Mouse (Mus musculus): ENCODE results near the gene Lekr1. TPM values are rescaled to one million over a fixed set of nuclear protein-coding genes. Genes with fewer than 3 reads are reported as not detected.

The Lekr1 gene
- polyA plus RNA-seq, 1 experiment from 2014 or later = 7.8 TPM

- Histone ChIP-seq H3K4me1 (peaks cover 33% of the 10 kb centered on the region), H3K4me2 (replicated peaks) (no peak overlapping the region), H3K27me3 (peaks cover 12% of the 10 kb centered on the region; the same call in 1 of the 2 replicates), H3K36me3 (no peaks in the 10 kb centered on the region), H3K9me3 (no peaks in the 10 kb centered on the region), H3K4me3 (no peak overlapping the region), H3K27ac (no peak overlapping the region), H3K9ac (no peak overlapping the region)
- 76% methylated on average over 6 of the region's 6 CpGs for WGBS
- ATAC-seq (ENCODE audit: low FRiP score, low read depth) = no peak
Observed at GRCm38 (mm10) chr3:65826716-65827115, 160.7 kb downstream of the Lekr1 start.

- Histone ChIP-seq H3K36me3 (no peaks in the 10 kb centered on the region), H3K9ac (no peak overlapping the region), H3K9me3 (no peaks in the 10 kb centered on the region), H3K27ac (no peak overlapping the region), H3K4me2 (replicated peaks) (no peak overlapping the region), H3K4me1 (peaks cover 33% of the 10 kb centered on the region), H3K27me3 (peaks cover 12% of the 10 kb centered on the region; the same call in 1 of the 2 replicates), H3K4me3 (no peak overlapping the region)
- WGBS = 80% methylated on average over 5 of the region's 5 CpGs
- ATAC-seq (ENCODE audit: low FRiP score, low read depth) = no peak
Observed at GRCm38 (mm10) chr3:65827400-65827799, 161.4 kb downstream of the Lekr1 start.

DNA sequence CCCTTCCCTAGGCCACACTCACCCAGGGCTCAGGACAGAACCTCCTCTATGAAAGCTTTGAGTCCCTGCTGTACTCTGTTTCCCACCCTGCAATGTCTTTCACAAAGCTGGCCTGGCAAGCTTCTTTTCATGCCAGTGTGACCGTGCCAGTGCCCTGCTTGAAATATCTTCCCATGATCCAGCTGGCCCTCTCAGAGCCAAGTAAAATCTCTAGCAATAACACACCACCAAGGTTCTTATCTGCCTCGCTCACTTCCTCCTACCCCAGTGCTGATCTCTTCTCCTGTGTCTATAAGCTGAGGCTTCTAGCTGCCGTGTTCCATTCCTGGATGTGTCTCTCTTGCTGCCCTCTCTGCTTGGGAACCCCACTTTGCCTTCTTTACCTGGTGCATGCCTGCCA, 162.0 kb downstream of the Lekr1 start:
- no peak for ATAC-seq (ENCODE audit: low FRiP score, low read depth)

DNA sequence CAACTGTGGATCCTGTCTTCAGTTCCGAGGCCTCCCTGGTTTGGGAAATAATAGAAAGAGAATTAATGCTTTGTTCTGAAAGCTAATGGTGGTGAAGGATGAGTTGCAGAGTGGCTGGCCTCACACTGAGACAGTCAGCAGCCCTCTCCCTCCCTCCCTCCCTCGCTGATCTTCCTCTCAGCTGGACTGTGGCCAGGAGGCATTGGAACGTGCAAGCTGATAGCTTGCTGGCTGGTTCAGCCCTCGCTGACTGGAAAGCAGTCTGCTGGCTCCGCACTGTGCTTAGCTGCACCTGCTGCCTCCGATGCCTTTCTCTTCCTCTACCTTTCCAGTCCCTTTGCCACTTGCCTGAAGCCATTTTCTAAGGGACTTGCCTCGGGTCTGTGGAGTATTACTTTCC, 163.2 kb downstream of the Lekr1 start:
- Histone ChIP-seq H3K9me3 (no peaks in the 10 kb centered on the region), H3K36me3 (no peaks in the 10 kb centered on the region), H3K4me3 (no peak overlapping the region), H3K4me2 (replicated peaks) (no peak overlapping the region), H3K4me1 (peaks cover 33% of the 10 kb centered on the region), H3K9ac (no peak overlapping the region), H3K27me3 (peaks cover 12% of the 10 kb centered on the region; the same call in 1 of the 2 replicates), H3K27ac (no peak overlapping the region)
- WGBS = 21% methylated on average over 7 of the region's 7 CpGs
- ATAC-seq (ENCODE audit: low FRiP score, low read depth) = peak; percentile 66; the same call in 1 of the 2 replicates

More for the DNA sequence above, 162.0 kb downstream of the Lekr1 start:
- Histone ChIP-seq H3K27me3 (peaks cover 12% of the 10 kb centered on the region; the same call in 1 of the 2 replicates), H3K9me3 (no peaks in the 10 kb centered on the region), H3K4me3 (no peak overlapping the region), H3K27ac (no peak overlapping the region), H3K4me2 (replicated peaks) (no peak overlapping the region), H3K36me3 (no peaks in the 10 kb centered on the region), H3K9ac (no peak overlapping the region), H3K4me1 (peaks cover 33% of the 10 kb centered on the region)
- 72% methylated on average over 3 of the region's 3 CpGs for WGBS

- Histone ChIP-seq H3K4me3 (no peak overlapping the region), H3K36me3 (no peaks in the 10 kb centered on the region), H3K4me2 (replicated peaks) (no peak overlapping the region), H3K27ac (no peak overlapping the region), H3K27me3 (peaks cover 12% of the 10 kb centered on the region; the same call in 1 of the 2 replicates), H3K9ac (no peak overlapping the region), H3K9me3 (no peaks in the 10 kb centered on the region), H3K4me1 (peaks cover 28% of the 10 kb centered on the region)
- ATAC-seq (ENCODE audit: low FRiP score, low read depth) = no peak
- 34% methylated on average over 7 of the region's 7 CpGs for WGBS
Observed at GRCm38 (mm10) chr3:65829943-65830483, 164.0 kb downstream of the Lekr1 start.

- H3K27ac ChIP-seq = no peak overlapping the region
- no peak overlapping the region; the same call in 1 of the 2 replicates for H3K9ac ChIP-seq
- peaks cover 12% of the 10 kb centered on the region; the same call in 1 of the 2 replicates for H3K27me3 ChIP-seq
- H3K9me3 ChIP-seq = no peaks in the 10 kb centered on the region
- peaks cover 26% of the 10 kb centered on the region for H3K4me1 ChIP-seq
- H3K36me3 ChIP-seq = no peaks in the 10 kb centered on the region
- H3K4me3 ChIP-seq = no peak overlapping the region
- 20% methylated on average over 16 of the region's 16 CpGs for WGBS
- no peak for ATAC-seq (ENCODE audit: low FRiP score, low read depth)
- peak overlapping the region; percentile 39 for H3K4me2 ChIP-seq (replicated peaks)
Observed at GRCm38 (mm10) chr3:65830801-65831200, 164.8 kb downstream of the Lekr1 start.

- Histone ChIP-seq H3K27me3 (peaks cover 12% of the 10 kb centered on the region; the same call in 1 of the 2 replicates), H3K9me3 (no peaks in the 10 kb centered on the region), H3K4me1 (peaks cover 26% of the 10 kb centered on the region), H3K9ac (no peak overlapping the region), H3K27ac (no peak overlapping the region), H3K4me3 (no peak overlapping the region), H3K36me3 (no peaks in the 10 kb centered on the region), H3K4me2 (replicated peaks) (no peak overlapping the region)
- ATAC-seq (ENCODE audit: low FRiP score, low read depth) = no peak
- 20% methylated on average over 7 of the region's 7 CpGs for WGBS
Observed at GRCm38 (mm10) chr3:65832398-65832797, 166.4 kb downstream of the Lekr1 start.

GRCm38 (mm10) chr3:65836435-65836834, 170.4 kb downstream of the Lekr1 start:
- 0 out of 2 replicates have a peak, but pooled peaks cover under 1% of the 10 kb centered on the region for H3K27me3 ChIP-seq
- H3K36me3 ChIP-seq = no peaks in the 10 kb centered on the region
- WGBS = 63% methylated on average over 5 of the region's 5 CpGs
- no peaks in the 10 kb centered on the region for H3K9me3 ChIP-seq
- no peak overlapping the region for H3K4me2 ChIP-seq (replicated peaks)
- no peak overlapping the region for H3K9ac ChIP-seq
- ATAC-seq (ENCODE audit: low FRiP score, low read depth) = no peak
- no peak overlapping the region for H3K27ac ChIP-seq
- no peak overlapping the region for H3K4me3 ChIP-seq
- H3K4me1 ChIP-seq = no peaks in the 10 kb centered on the region

GRCm38 (mm10) chr3:65839664-65840063, 173.6 kb downstream of the Lekr1 start:
- Histone ChIP-seq H3K4me3 (no peak overlapping the region), H3K9me3 (no peaks in the 10 kb centered on the region), H3K27me3 (no peaks in the 10 kb centered on the region), H3K9ac (no peak overlapping the region), H3K36me3 (no peaks in the 10 kb centered on the region), H3K4me2 (replicated peaks) (no peak overlapping the region), H3K27ac (no peak overlapping the region), H3K4me1 (no peaks in the 10 kb centered on the region)
- ATAC-seq (ENCODE audit: low FRiP score, low read depth) = no peak

GRCm38 (mm10) chr3:65841175-65841574, 175.1 kb downstream of the Lekr1 start:
- WGBS = 89% methylated on average over 8 of the region's 8 CpGs
- H3K27me3 ChIP-seq = no peaks in the 10 kb centered on the region

DNA sequence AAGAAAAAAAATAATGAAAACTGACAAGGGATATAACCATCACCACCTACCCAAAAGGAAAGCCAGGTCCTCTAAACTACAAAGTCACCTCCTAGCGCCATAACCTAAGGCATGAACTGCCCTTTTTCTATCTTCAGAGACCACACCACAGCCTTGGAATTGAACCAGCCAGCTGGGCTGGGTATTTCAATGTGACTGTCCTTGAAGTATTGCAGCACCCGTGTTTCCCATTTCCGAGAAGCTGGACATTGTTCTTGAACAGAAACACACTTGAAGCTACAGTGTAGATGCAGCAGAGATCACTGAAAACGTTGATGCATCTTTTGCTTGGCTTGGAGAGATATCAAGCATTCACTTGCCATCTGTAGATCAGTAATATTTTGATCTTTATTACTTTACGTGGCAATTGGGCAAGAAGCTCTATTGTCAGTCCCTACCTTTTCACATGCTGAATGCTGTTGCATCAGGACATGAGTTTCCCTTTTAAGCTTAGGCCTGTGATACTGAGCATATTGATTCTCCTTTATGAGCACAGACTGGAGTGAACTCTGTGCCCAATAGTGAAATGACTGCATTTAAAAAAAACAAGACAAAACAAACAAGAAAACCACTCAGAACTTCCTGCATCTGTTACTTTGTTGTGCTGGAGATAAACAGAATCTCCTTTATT, 176.6 kb downstream of the Lekr1 start:
- Histone ChIP-seq H3K27ac (no peak overlapping the region), H3K9ac (no peak overlapping the region), H3K4me1 (peaks cover 10% of the 10 kb centered on the region), H3K9me3 (no peaks in the 10 kb centered on the region), H3K27me3 (no peaks in the 10 kb centered on the region), H3K36me3 (no peaks in the 10 kb centered on the region), H3K4me2 (replicated peaks) (no peak overlapping the region), H3K4me3 (no peak overlapping the region)
- 82% methylated on average over 5 of the region's 5 CpGs for WGBS
- ATAC-seq (ENCODE audit: low FRiP score, low read depth) = no peak

More at GRCm38 (mm10) chr3:65841175-65841574, 175.1 kb downstream of the Lekr1 start:
- Histone ChIP-seq H3K4me3 (no peak overlapping the region), H3K4me1 (no peaks in the 10 kb centered on the region), H3K27ac (no peak overlapping the region), H3K9me3 (no peaks in the 10 kb centered on the region), H3K36me3 (no peaks in the 10 kb centered on the region), H3K9ac (no peak overlapping the region), H3K4me2 (replicated peaks) (no peak overlapping the region)
- ATAC-seq (ENCODE audit: low FRiP score, low read depth) = no peak

GRCm38 (mm10) chr3:65843185-65843552, 177.1 kb downstream of the Lekr1 start:
- Histone ChIP-seq H3K27me3 (no peaks in the 10 kb centered on the region), H3K36me3 (no peaks in the 10 kb centered on the region), H3K9me3 (no peaks in the 10 kb centered on the region), H3K9ac (no peak overlapping the region), H3K4me2 (replicated peaks) (no peak overlapping the region), H3K27ac (no peak overlapping the region), H3K4me3 (no peak overlapping the region), H3K4me1 (peaks cover 11% of the 10 kb centered on the region)
- WGBS = 68% methylated on average over 4 of the region's 4 CpGs
- no peak for ATAC-seq (ENCODE audit: low FRiP score, low read depth)

All from limb, embryonic 13.5 days (tissue).